Mouse (Mus musculus) intestine, postnatal 0 days (tissue): Measurements from ENCODE around the gene Pcnx. TPM values are rescaled to one million over a fixed set of nuclear protein-coding genes. Genes with fewer than 3 reads are reported as not detected.

Source experiments
- ATAC-seq: fragments of 200-750 bp; cut with Nextera tagmentation; 2 replicates; pipeline ENCODE4 v1.8.0; 2017; ENCODE audit warnings: mild to moderate bottlenecking, moderate TSS enrichment, moderate library complexity
- H3K27ac ChIP-seq: fragments of 300-500 bp; sonication (generic); 2 replicates; pipeline ENCODE4 v1.5.1; 2014; ENCODE audit warnings: mild to moderate bottlenecking, low read depth, low read length, moderate library complexity
- H3K27me3 ChIP-seq: fragments of 300-500 bp; sonication (generic); replicated peaks from 2 replicates; pipeline ENCODE4 v1.6.1; 2014; ENCODE audit warnings: low read length, mixed read lengths; ENCODE audit not compliant: control insufficient read depth, insufficient read depth
- H3K36me3 ChIP-seq: fragments of 300-500 bp; sonication (generic); 2 replicates; pipeline ENCODE4 v1.6.1; 2014; ENCODE audit warnings: mild to moderate bottlenecking, moderate library complexity; ENCODE audit not compliant: control insufficient read depth, insufficient read depth
- H3K4me1 ChIP-seq: fragments of 300-500 bp; sonication (generic); replicated peaks from 2 replicates; pipeline ENCODE4 v1.6.1; 2014; ENCODE audit warnings: antibody characterized with exemption, low read length, mixed read lengths; ENCODE audit not compliant: control insufficient read depth, insufficient read depth
- H3K4me2 ChIP-seq: fragments of 300-500 bp; sonication (generic); replicated peaks from 2 replicates; pipeline ENCODE4 v1.6.1; 2014; ENCODE audit warnings: low read depth, mild to moderate bottlenecking, moderate library complexity
- H3K4me3 ChIP-seq: fragments of 300-500 bp; sonication (generic); 2 replicates; pipeline ENCODE4 v1.5.1; 2014; ENCODE audit warnings: low read depth, low read length
- H3K9ac ChIP-seq: fragments of 300-500 bp; sonication (generic); 2 replicates; pipeline ENCODE4 v1.6.1; 2014; ENCODE audit warnings: mild to moderate bottlenecking, low read depth, low read length
- H3K9me3 ChIP-seq: fragments of 300-500 bp; sonication (generic); 2 replicates; pipeline ENCODE4 v1.6.1; 2016; ENCODE audit warnings: mixed run types; ENCODE audit not compliant: control insufficient read depth
- CTCF ChIP-seq: sonication (generic); IDR thresholded peaks from 2 replicates; pipeline ENCODE4 v1.5.1; 2016; ENCODE audit warnings: low read depth, mild to moderate bottlenecking, control low read depth, antibody characterized with exemption, moderate library complexity
- WGBS: fragments of 180-500 bp; shearing (Covaris S2); extraction: QIAGEN DNeasy Blood & Tissue Kit; methylation state at CpG from one replicate; pipeline ENCODE4 v1.1.7; 2014; 5-methylcytosine and 5-hydroxymethylcytosine counted together
- polyA plus RNA-seq: library from polyadenylated mRNA; unstranded; fragments of >200 nt; fragmentation: Nextera tagmentation; extraction: Ambion mirVana; gene quantifications from 2 replicates; pipeline ENCODE4 v1.2.1, GENCODE M21; 2015

The Pcnx gene
- polyA plus RNA-seq, 1 experiment from 2014 or later = 12.4 TPM

DNA sequence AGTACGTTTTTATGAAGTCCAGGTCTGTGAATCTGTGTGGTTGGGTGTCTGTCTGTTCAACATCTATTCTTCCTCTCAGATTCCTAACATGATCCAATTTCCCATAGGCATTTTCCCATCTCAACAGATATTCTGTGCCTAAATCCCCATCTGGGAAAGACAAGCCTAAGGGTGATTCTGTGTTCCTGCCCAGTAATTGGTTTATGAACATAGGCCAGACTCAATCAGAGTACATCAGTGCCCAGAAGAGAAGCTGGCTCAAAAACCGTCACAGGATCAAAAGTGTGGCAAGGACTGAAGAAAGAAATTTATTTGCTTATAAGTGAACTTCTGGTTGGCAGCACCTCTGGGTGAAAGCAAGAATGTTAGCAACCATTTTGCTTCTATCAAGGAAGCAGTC is 7.3 kb upstream of the Pcnx start:
- Histone ChIP-seq H3K4me3 (no peak overlapping the region), H3K9me3 (no peaks in the 10 kb centered on the region), H3K4me2 (no peak overlapping the region), H3K4me1 (no peaks in the 10 kb centered on the region), H3K27ac (no peak overlapping the region), H3K9ac (no peak overlapping the region), H3K27me3 (no peaks in the 10 kb centered on the region), H3K36me3 (no peaks in the 10 kb centered on the region)
- WGBS = 83% methylated on average over 2 of the region's 2 CpGs
- TF ChIP-seq CTCF = no peak
- no peak for ATAC-seq

DNA sequence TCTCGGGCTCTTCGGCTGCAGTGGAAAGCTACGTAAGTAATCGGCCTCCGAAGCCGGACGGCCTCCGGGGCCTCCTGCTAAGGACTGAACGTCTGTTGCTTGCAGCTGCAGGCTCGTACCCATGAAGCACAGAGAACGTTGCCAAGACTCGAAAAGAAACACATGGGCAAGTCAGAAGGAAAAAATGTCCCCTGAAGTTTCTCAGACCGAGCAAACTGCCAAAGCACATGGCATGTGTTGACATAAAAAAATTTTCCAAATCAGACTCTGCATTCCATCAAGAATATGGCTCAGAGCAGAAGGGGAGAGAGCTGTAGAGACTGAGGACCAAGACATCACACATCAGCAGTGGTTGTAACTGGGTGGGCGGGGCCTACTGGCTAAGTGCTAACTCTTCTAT is 6.8 kb upstream of the Pcnx start:
- H3K9me3 ChIP-seq = no peaks in the 10 kb centered on the region
- H3K27ac ChIP-seq = no peak overlapping the region
- no peak overlapping the region for H3K4me3 ChIP-seq
- H3K36me3 ChIP-seq = no peaks in the 10 kb centered on the region
- WGBS = 69% methylated on average over 14 of the region's 14 CpGs
- no peaks in the 10 kb centered on the region for H3K4me1 ChIP-seq
- no peak for ATAC-seq
- H3K4me2 ChIP-seq = no peak overlapping the region
- no peaks in the 10 kb centered on the region for H3K27me3 ChIP-seq
- TF ChIP-seq CTCF = no peak
- H3K9ac ChIP-seq = no peak overlapping the region

DNA sequence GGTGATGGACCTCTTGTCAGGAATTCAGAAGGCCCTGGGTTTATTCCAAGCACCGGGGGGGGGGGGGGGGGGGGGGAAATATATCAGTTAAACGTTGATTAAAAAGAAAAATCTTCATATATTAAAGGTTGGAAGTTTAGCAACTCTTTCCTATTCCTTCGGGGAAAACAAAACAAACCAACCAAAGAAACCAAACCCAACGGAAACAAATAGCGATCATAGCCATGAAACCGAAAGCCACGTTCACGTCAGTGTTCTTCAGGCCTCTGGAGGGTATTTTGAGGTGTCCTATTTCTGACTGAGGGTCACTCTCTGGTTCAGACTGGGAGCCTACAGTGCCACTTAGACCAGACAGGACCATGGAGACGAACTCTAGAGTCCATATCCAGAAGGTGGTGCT is 6.3 kb upstream of the Pcnx start:
- WGBS = 80% methylated on average over 9 of the region's 9 CpGs
- H3K27ac ChIP-seq = no peak overlapping the region
- H3K4me2 ChIP-seq = no peak overlapping the region
- H3K9me3 ChIP-seq = no peaks in the 10 kb centered on the region
- TF ChIP-seq CTCF = no peak
- H3K36me3 ChIP-seq = no peaks in the 10 kb centered on the region
- no peak for ATAC-seq
- H3K4me3 ChIP-seq = no peak overlapping the region
- H3K4me1 ChIP-seq = peaks cover 1% of the 10 kb centered on the region; the same call in 1 of the 2 replicates
- no peaks in the 10 kb centered on the region for H3K27me3 ChIP-seq
- H3K9ac ChIP-seq = no peak overlapping the region

DNA sequence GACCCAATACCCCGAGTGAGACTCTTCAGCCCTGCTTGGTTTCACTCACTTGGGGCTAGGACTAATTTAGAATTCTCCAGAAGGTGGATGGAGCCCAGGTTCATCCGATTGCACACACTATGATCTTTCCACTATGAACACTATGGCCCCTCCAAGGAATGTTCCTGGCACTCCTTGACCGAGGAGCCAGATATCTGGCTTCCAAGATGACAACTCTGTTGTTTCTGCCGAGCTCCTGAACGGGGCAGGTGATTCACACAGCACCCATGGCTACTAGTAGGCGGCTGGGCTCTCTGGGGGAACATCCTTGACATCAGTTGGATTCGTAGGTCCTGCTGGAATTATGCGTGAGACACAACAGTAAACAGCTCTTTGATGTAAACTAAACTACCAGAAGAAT is 4.8 kb upstream of the Pcnx start:
- H3K36me3 ChIP-seq = no peaks in the 10 kb centered on the region
- H3K9me3 ChIP-seq = no peaks in the 10 kb centered on the region
- WGBS = 71% methylated on average over 8 of the region's 8 CpGs
- H3K4me2 ChIP-seq = no peak overlapping the region
- no peak overlapping the region for H3K9ac ChIP-seq
- H3K4me1 ChIP-seq = peaks cover 5% of the 10 kb centered on the region; the same call in 1 of the 2 replicates
- no peak for ATAC-seq
- no peak overlapping the region for H3K27ac ChIP-seq
- no peaks in the 10 kb centered on the region for H3K27me3 ChIP-seq
- no peak overlapping the region for H3K4me3 ChIP-seq
- no peak for TF ChIP-seq CTCF

DNA sequence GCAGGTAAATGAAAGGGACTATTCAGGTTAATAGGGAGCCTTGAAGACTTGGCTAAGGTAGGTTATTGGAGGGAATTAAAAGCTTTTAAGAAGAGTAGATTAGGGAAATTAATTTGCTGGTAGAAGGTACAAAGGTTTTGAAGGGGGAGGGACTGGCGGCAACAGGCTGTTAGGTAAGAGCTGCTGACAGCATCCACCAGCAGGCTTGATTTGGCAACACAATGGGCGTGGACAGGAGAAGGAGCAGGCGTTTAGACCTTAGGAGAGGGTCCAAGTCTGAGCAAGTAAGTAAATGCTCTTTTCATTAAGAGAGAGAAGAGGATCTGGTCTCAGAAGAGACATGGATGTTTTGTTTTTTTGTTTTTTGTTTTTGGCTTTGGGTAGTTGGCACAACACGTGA is 3.1 kb upstream of the Pcnx start:
- Histone ChIP-seq H3K27me3 (no peaks in the 10 kb centered on the region), H3K36me3 (no peaks in the 10 kb centered on the region), H3K27ac (no peak overlapping the region), H3K9ac (no peak overlapping the region), H3K4me3 (no peak overlapping the region), H3K4me1 (peaks cover 6% of the 10 kb centered on the region; the same call in 1 of the 2 replicates), H3K9me3 (no peaks in the 10 kb centered on the region), H3K4me2 (no peak overlapping the region)
- 50% methylated on average over 4 of the region's 4 CpGs for WGBS
- ATAC-seq = peak; percentile 66
- no peak for TF ChIP-seq CTCF

DNA sequence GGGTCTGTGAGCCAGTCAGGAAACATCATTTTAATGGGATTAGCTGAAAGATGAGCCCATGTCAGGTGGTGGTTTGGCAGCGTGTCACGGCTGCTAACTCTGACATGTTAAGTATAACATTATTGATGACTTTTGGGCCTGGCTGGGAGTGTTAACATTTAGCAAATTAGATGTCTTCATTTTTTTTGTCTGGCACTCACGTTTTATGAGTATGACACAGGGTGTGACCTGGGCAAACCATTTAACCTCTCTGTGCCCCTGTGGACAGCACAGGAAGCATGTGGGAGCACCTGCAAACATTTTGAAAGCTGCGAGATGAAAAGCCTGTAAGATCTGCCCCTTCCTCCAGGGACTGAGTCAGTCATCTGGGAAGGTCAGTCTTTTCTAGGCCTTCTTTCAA is 2.6 kb upstream of the Pcnx start:
- Histone ChIP-seq H3K27me3 (no peaks in the 10 kb centered on the region), H3K9me3 (no peaks in the 10 kb centered on the region), H3K4me3 (no peak overlapping the region), H3K27ac (no peak overlapping the region), H3K4me2 (no peak overlapping the region), H3K4me1 (peaks cover 12% of the 10 kb centered on the region), H3K36me3 (no peaks in the 10 kb centered on the region), H3K9ac (no peak overlapping the region)
- ATAC-seq = no peak
- TF ChIP-seq CTCF = no peak
- WGBS = 34% methylated on average over 4 of the region's 4 CpGs

DNA sequence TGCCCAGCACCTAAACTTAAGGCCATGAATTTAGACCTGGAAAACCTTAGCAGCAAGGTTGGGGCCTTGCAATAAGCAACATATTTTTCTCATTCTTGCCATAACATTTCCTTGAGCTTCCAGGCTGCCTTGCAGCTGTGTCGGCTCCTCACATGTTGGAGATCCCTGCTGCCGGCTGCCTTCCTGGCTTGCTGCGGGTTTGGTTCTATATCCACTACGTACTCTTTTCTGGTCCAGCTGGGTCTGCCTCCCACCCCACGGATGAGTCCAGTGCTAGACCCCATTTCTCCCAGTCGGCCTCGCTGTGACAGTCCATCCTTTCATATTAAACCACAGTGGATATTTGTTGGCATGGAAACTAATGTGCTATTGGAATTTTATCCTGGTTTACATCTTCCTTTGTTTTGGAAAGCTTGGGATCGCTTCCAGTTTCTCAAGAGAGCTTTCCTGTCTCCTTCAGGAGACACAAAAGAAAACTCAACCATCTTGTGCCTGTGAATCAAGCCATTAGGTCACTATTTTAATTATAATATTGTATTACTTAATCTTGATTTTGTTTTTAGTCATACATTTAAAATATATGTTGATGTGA is 1.7 kb upstream of the Pcnx start:
- Histone ChIP-seq H3K4me1 (peaks cover 18% of the 10 kb centered on the region), H3K4me3 (no peak overlapping the region), H3K36me3 (no peaks in the 10 kb centered on the region), H3K27me3 (no peaks in the 10 kb centered on the region), H3K9ac (no peak overlapping the region), H3K9me3 (no peaks in the 10 kb centered on the region), H3K4me2 (no peak overlapping the region), H3K27ac (no peak overlapping the region)
- 51% methylated on average over 8 of the region's 8 CpGs for WGBS
- no peak for TF ChIP-seq CTCF
- ATAC-seq = no peak
